Mouse (Mus musculus) heart, adult 2 months (tissue): ENCODE measurements around the gene Tmem129. TPM values are rescaled to one million over a fixed set of nuclear protein-coding genes. Genes with fewer than 3 reads are reported as not detected.

Experiments
- DNase-seq, 2 experiments: peaks; one replicate each; pipeline ENCODE4 v3.0.0; 2021
- H3K27ac ChIP-seq: fragments of 200-600 bp; 2 replicates; pipeline ENCODE4 v1.8.1; 2022
- H3K27me3 ChIP-seq: fragments of 200-500 bp; 2 replicates; pipeline ENCODE4 v1.6.1; 2012; ENCODE audit warnings: mild to moderate bottlenecking, low read length, inconsistent platforms, mixed read lengths; ENCODE audit not compliant: control insufficient read depth, insufficient read depth
- H3K36me3 ChIP-seq: fragments of 200-500 bp; 2 replicates; pipeline ENCODE4 v1.6.1; 2012; ENCODE audit warnings: low read length, inconsistent platforms; ENCODE audit not compliant: control insufficient read depth, insufficient read depth
- H3K4me1 ChIP-seq: fragments of 200-500 bp; 2 replicates; pipeline ENCODE4 v1.6.1; 2011; ENCODE audit warnings: low read length; ENCODE audit not compliant: control insufficient read depth, insufficient read depth
- H3K4me3 ChIP-seq: fragments of 200-600 bp; 2 replicates; pipeline ENCODE4 v1.8.1; 2022
- H3K79me2 ChIP-seq: fragments of 200-500 bp; replicated peaks from 2 replicates; pipeline ENCODE4 v1.6.1; 2012; ENCODE audit warnings: mild to moderate bottlenecking, inconsistent platforms, low read length, moderate library complexity, mixed read lengths; ENCODE audit not compliant: control insufficient read depth, insufficient read depth
- H3K9ac ChIP-seq: fragments of 200-500 bp; 2 replicates; pipeline ENCODE4 v1.6.1; 2012; ENCODE audit warnings: low read depth, mild to moderate bottlenecking, control low read depth, inconsistent platforms, low read length, mixed read lengths
- CTCF ChIP-seq: fragments of 200-600 bp; IDR thresholded peaks from 2 replicates; pipeline ENCODE4 v1.8.1; 2022; ENCODE audit warnings: antibody characterized with exemption, mild to moderate bottlenecking, moderate library complexity
- EP300 ChIP-seq: fragments of 200-500 bp; IDR thresholded peaks from 2 replicates; pipeline ENCODE4 v1.6.1; 2011; ENCODE audit warnings: low read depth, low read length, control low read depth; ENCODE audit not compliant: insufficient read depth
- POLR2A ChIP-seq: fragments of 200-500 bp; IDR thresholded peaks from 2 replicates; pipeline ENCODE4 v1.6.1; 2011; ENCODE audit warnings: mild to moderate bottlenecking, low read depth, low read length, control low read depth; ENCODE audit not compliant: insufficient read depth
- WGBS: fragments of 180-500 bp; shearing (Covaris S2); methylation state at CpG from one replicate; pipeline ENCODE4 v1.1.7; 2018; 5-methylcytosine and 5-hydroxymethylcytosine counted together
- intact Hi-C: fragments of 180-260 bp; cut with DNase I; formaldehyde crosslinking; loops from one replicate; pipeline ENCODE4 v1.15.1; 2025
- polyA plus RNA-seq: library from polyadenylated mRNA; depleted of rRNA; stranded (reverse); fragments of >200 nt; gene quantifications from 2 replicates; pipeline ENCODE4 v1.2.3, GENCODE M21; 2012
- total RNA-seq, 2 experiments: library from RNA; stranded (reverse); gene quantifications; 2 replicates each; pipeline ENCODE4 v1.2.3; 2021

Tmem129 gene
- total and polyA plus RNA-seq, 3 experiments: 19.3 to 40.1 (median 21.8) TPM

DNA sequence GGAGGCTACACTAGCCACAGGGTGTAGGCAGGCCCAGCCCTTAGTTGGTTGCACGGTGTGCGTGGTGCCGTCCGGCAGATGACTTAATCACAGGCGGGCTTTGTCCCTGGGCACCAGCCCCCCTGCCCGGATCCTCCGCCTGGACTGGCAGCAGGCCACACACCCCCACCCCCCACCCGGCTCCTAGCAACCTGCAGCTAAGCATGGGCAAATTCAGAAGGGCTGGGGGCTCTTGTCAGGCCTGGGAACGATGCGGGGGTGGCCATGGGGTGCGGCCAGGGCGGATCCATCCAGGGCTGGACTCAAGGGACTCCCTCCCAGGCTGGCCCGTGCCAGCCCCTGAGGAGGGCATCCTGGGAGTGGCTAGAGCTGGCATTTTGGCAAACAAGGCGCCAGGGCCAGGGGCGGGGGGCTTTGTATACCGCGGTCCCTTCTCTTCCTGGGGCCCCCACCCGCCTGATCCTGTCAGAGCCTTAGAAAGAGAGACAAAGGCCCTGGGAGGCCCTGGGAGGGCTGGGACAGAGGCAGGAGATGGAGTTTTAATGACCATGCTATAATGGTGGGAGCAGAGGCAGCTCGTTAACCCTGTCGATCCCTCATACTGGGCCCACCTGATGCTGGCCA lies 31.1 kb upstream of the Tmem129 start:
- 44% methylated on average over 20 of the region's 20 CpGs for WGBS
- intact Hi-C loops: no loop called here
- no peak for TF ChIP-seq POLR2A
- no peak for TF ChIP-seq CTCF
- TF ChIP-seq EP300: no peak
- H3K79me2 ChIP-seq: no peaks in the 10 kb centered on the region
- peak; percentile 53 to 59 for DNase-seq
- H3K4me1 ChIP-seq: peaks cover 16% of the 10 kb centered on the region
- H3K27me3 ChIP-seq: no peaks in the 10 kb centered on the region
- H3K36me3 ChIP-seq: no peaks in the 10 kb centered on the region
- peak overlapping the region; percentile 28 for H3K9ac ChIP-seq
- H3K27ac ChIP-seq: peak overlapping the region; percentile 90
- H3K4me3 ChIP-seq: no peak overlapping the region

DNA sequence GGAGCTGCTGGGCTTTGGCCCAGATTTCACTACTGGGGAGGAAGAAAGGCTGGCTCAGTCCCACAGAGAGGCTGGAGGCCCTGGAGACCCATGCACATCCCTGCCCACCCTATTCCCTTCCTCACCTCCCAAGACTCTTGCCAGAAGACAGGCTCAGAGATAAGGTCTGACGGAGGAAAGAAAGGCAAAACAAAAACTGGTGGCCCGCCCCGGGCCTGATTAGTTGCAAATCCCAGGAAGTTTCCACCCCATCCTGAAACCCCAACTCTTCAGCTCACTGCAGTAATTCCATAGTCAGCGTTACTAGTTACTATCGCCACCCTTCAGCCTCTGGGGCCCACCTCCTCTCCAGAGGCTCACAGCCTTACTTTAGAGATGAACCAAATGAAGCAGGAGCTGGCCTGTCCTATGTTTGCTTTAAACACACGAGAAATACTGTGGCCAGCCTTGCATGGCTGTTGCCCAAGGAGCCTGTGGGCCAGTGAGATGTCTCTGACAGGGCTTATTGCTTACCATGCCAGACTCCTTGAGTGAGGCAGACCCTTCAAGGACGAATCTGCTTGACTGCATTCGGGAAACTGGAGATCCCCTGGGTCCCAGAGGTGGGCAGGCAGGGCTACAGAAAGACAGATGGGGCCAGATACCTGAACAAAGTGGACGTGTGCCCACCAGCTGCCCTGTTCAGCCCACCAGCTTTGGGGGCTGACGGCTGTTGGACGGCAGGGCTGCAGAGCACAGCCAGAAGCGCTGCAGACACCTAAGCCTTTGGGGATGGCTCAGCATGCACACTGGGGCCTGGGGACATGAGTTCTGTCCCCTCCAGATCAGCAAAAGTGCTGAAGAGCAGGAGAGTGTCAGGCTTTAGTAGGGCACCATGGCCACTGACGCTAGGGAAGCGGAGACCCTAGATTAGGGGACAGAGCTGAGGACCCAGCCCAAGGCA lies 30.3 kb upstream of the Tmem129 start:
- 54% methylated on average over 14 of the region's 14 CpGs for WGBS
- intact Hi-C loops: no loop called here
- H3K9ac ChIP-seq: peak overlapping the region; percentile 28
- H3K4me3 ChIP-seq: no peak overlapping the region
- peaks cover 17% of the 10 kb centered on the region for H3K4me1 ChIP-seq
- H3K79me2 ChIP-seq: no peaks in the 10 kb centered on the region
- H3K27ac ChIP-seq: peak overlapping the region; percentile 90
- H3K36me3 ChIP-seq: no peaks in the 10 kb centered on the region
- no peaks in the 10 kb centered on the region for H3K27me3 ChIP-seq
- no peak for TF ChIP-seq EP300
- peak; percentile 44; the same call in 1 of the 2 replicates for TF ChIP-seq POLR2A
- TF ChIP-seq CTCF: no peak
- DNase-seq: peak in 1 of 2 experiments; percentile 40

DNA sequence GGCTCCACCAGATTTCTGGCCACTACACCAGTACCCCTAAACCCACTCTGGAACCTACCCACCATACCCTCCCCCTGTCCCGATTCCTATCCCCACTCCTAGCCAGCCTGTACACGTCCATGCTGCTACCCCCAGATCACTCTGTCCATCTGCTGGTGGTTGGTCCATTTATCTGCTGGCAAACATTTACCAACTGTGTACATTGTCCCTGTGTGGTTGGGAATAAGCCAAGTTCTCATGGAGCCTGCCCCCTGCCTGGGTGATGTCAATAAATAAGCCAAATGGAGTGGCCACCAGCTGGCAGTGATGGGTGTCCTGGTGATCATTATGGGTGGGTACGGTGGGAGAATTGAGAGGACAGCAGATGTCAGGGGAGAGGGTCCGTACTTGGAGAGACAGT lies 28.9 kb upstream of the Tmem129 start:
- TF ChIP-seq CTCF (no peak), POLR2A (no peak), EP300 (no peak)
- WGBS: 95% methylated on average over 4 of the region's 4 CpGs
- DNase-seq: no peak
- H3K27me3 ChIP-seq: no peaks in the 10 kb centered on the region
- peaks cover 18% of the 10 kb centered on the region for H3K4me1 ChIP-seq
- no peak overlapping the region for H3K9ac ChIP-seq
- H3K79me2 ChIP-seq: no peaks in the 10 kb centered on the region
- no peak overlapping the region for H3K27ac ChIP-seq
- H3K36me3 ChIP-seq: no peaks in the 10 kb centered on the region
- intact Hi-C loops: no loop called here
- H3K4me3 ChIP-seq: no peak overlapping the region

DNA sequence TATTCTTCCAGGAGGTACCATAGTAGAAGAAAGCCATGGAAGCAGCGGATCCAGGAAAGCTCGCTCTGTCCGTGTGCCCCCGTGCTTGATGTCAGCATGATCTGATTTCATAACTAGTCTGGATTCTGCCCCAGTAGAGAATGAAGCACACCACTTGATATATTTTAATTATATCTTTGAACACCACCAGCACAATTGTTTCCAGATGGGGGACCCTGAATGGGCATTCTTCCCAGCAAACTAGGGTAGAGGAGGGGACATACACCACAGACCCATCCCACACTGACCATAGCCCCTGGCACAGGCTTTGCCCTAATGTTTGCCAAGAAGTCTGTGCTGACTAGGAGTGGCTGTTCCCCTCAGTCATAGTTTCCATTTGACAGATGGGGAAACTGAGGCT lies 26.7 kb upstream of the Tmem129 start:
- Histone ChIP-seq H3K79me2 (no peaks in the 10 kb centered on the region), H3K27ac (no peak overlapping the region), H3K4me1 (peaks cover 14% of the 10 kb centered on the region), H3K4me3 (no peak overlapping the region), H3K9ac (no peak overlapping the region), H3K36me3 (no peaks in the 10 kb centered on the region), H3K27me3 (no peaks in the 10 kb centered on the region)
- intact Hi-C loops: loop anchor here (1.0 to 5.0 kb wide), 3 partner anchors 36 to 267 kb away; partner anchors contain the start of gene Fgfr3
- DNase-seq: no peak
- WGBS: 95% methylated on average over 4 of the region's 4 CpGs
- TF ChIP-seq POLR2A: no peak
- TF ChIP-seq EP300: no peak
- no peak for TF ChIP-seq CTCF

DNA sequence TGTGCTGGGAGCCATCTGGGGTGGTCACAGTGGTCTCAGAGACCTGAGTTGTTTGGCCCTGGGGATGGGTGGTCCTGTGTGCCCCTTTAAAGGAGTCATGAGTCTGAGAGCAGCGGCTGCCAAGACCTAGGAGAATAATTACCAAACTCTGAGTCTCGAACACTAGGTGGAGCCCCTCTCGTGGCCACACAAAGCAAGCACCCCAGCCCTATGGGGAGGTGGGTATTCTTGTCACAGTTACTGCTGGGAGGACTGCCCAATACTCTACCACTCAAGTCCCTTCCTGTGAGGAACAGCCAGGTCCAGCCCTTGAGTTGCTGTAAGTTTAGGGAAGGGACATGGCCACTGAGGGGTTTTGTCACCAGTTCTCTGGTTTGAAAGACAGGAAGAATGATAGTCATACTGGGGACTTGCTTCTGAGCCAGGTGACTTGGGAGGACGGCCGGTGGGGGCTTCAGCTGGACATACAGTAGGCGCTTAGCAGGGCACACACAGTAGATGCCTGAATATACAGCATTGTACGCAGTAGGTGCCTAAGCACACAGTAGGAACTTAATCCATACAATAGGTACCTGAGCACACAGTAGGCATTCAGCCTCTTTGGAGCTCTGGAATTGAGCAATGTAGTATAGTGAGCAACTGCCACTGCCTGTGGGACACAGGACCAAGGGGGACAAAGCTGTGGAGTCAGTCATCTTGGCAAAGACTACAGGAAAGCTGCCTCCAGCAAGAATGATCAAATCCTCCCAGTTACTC lies 25.9 kb upstream of the Tmem129 start:
- Histone ChIP-seq H3K9ac (no peak overlapping the region), H3K36me3 (no peaks in the 10 kb centered on the region), H3K27ac (no peak overlapping the region), H3K79me2 (no peaks in the 10 kb centered on the region), H3K27me3 (no peaks in the 10 kb centered on the region), H3K4me3 (no peak overlapping the region), H3K4me1 (peaks cover 14% of the 10 kb centered on the region)
- WGBS: 45% methylated on average over 7 of the region's 7 CpGs
- intact Hi-C loops: loop anchor here (1.0 to 5.0 kb wide), 3 partner anchors 37 to 268 kb away; partner anchors contain the start of gene Fgfr3
- peak in 1 of 2 experiments; percentile 42 for DNase-seq
- TF ChIP-seq EP300 (0 out of 2 replicates have a peak, but pooled peaks have one; percentile 69), POLR2A (no peak), CTCF (peak; percentile 83)
